Mouse (Mus musculus): ENCODE results near the gene Synpo2.

- TF ChIP-seq POLR2A (IDR thresholded peaks at IDR 0.05; ENCODE audit: borderline replicate concordance, extremely low read depth, insufficient read depth, insufficient read length, poor library complexity, severe bottlenecking) = no peak
- no peak for TF ChIP-seq CTCF (IDR thresholded peaks at IDR 0.05; ENCODE audit: borderline replicate concordance, extremely low read depth, insufficient read depth, insufficient read length)
Observed at GRCm38 (mm10) chr3:123218646-123219045, 17.3 kb downstream of the Synpo2 start.

Data from brain, embryonic 14.5 days (tissue).